Mouse (Mus musculus) ZHBTc4 (cell line): Measurements from ENCODE around the gene Tmem128.
A peak's percentile ranks its signal among the peaks of the same experiment; 100 is the strongest.

Source experiments
- DNase-seq: peaks from one replicate; pipeline ENCODE4 v3.0.0-alpha.2; 2011; ENCODE audit warnings: low read depth, low spot score

Tmem128 gene

GRCm38 (mm10) chr5:38260107-38260682, at the start of gene Tmem128:
Tmem128 (plus strand) TSS chr5:38260185.
- peak; percentile 67 for DNase-seq

- DNase-seq = no peak
Measured at GRCm38 (mm10) chr5:38211691-38212090, 48.3 kb upstream of the Tmem128 start.

- no peak for DNase-seq
Measured at GRCm38 (mm10) chr5:38213009-38213408, 47.0 kb upstream of the Tmem128 start.

GRCm38 (mm10) chr5:38219771-38220307, 40.1 kb upstream of the Tmem128 start:
- DNase-seq = no peak

GRCm38 (mm10) chr5:38220328-38220912, 39.6 kb upstream of the Tmem128 start, which contains the start of the genes Zbtb49 and Lyar:
Zbtb49 (minus strand) TSS chr5:38220457.
Lyar (plus strand) TSS chr5:38220470.
- DNase-seq = peak; percentile 96

- peak; percentile 76 for DNase-seq
Measured at GRCm38 (mm10) chr5:38235422-38235821, 24.6 kb upstream of the Tmem128 start.

GRCm38 (mm10) chr5:38236627-38237026, 23.4 kb upstream of the Tmem128 start:
- peak; percentile 62 for DNase-seq

GRCm38 (mm10) chr5:38240727-38241472, 19.1 kb upstream of the Tmem128 start:
- no peak for DNase-seq

- DNase-seq = no peak
Measured at GRCm38 (mm10) chr5:38241473-38241834, 18.5 kb upstream of the Tmem128 start.

- DNase-seq = peak; percentile 73
Measured at GRCm38 (mm10) chr5:38241966-38242365, 18.0 kb upstream of the Tmem128 start.

GRCm38 (mm10) chr5:38255195-38255594, 4.8 kb upstream of the Tmem128 start:
- no peak for DNase-seq

- no peak for DNase-seq
Measured at GRCm38 (mm10) chr5:38255644-38256043, 4.3 kb upstream of the Tmem128 start.

GRCm38 (mm10) chr5:38256551-38256950, 3.4 kb upstream of the Tmem128 start:
- DNase-seq = no peak

GRCm38 (mm10) chr5:38258034-38258772, 1.8 kb upstream of the Tmem128 start:
- no peak for DNase-seq

GRCm38 (mm10) chr5:38258773-38259146, 1.2 kb upstream of the Tmem128 start:
- DNase-seq = no peak

GRCm38 (mm10) chr5:38259455-38260106, 404 bp upstream of the Tmem128 start:
- DNase-seq = no peak

GRCm38 (mm10) chr5:38270942-38271341, 11.0 kb downstream of the Tmem128 start:
- no peak for DNase-seq

- no peak for DNase-seq
Measured at GRCm38 (mm10) chr5:38273831-38274230, 13.8 kb downstream of the Tmem128 start.

GRCm38 (mm10) chr5:38275771-38276170, 15.8 kb downstream of the Tmem128 start, which contains the start of gene Otop1:
Otop1 (plus strand) TSS chr5:38275972.
- DNase-seq = peak; percentile 33

- DNase-seq = peak; percentile 26
Measured at GRCm38 (mm10) chr5:38276451-38276850, 16.5 kb downstream of the Tmem128 start.
